Mouse (Mus musculus) embryonic fibroblast, embryonic 13.5 days (primary cell): ENCODE measurements around the gene Fam189a1.

Source experiments
- CTCF ChIP-seq: IDR thresholded peaks from 2 replicates; pipeline ENCODE4 v1.5.1; 2011; ENCODE audit warnings: mild to moderate bottlenecking, control low read depth, low read length, moderate library complexity, borderline replicate concordance; ENCODE audit not compliant: insufficient read depth
- POLR2A ChIP-seq: IDR thresholded peaks from 2 replicates; pipeline ENCODE4 v1.6.1; 2011; ENCODE audit warnings: low read depth, mild to moderate bottlenecking, control low read depth, low read length, moderate library complexity

DNA sequence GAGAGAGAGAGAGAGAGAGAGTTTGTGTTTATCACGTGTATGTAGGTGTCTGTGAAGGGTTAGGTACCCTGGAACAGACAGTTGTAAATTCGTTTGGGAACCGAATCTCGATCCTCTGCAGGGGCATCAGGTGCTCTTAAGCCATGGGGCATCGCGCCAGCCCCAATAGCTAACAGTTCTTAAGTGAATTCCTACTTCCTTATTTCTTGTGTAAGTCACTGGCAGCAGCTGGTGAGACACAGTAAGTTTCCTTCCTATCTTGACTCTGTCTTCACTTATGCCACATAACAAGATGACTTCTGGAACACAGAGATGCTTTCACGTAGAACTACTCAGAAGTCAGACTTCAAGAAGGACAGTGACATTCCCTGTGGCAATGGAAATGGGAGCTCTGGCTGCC is 275.0 kb downstream of the Fam189a1 start:
- no peak for TF ChIP-seq POLR2A
- no peak for TF ChIP-seq CTCF
